Mouse (Mus musculus) cerebellum, adult 18-20 months (tissue): ENCODE measurements around the gene Arfgef2.
A peak's percentile ranks its signal among the peaks of the same experiment; 100 is the strongest.

Experiments
- DNase-seq, 2 experiments: peaks; one replicate each; pipeline ENCODE4 v3.0.0; 2021

Gene Arfgef2

GRCm38 (mm10) chr2:166862505-166862904 is 57.1 kb downstream of the Arfgef2 start:
- DNase-seq, result no peak

- DNase-seq, result no peak
Observed at GRCm38 (mm10) chr2:166865476-166865875, 60.1 kb downstream of the Arfgef2 start.

- DNase-seq, result peak; percentile 19 to 22
Observed at GRCm38 (mm10) chr2:166870271-166870865, 65.0 kb downstream of the Arfgef2 start.

GRCm38 (mm10) chr2:166870899-166871298 is 65.5 kb downstream of the Arfgef2 start:
- no peak for DNase-seq

GRCm38 (mm10) chr2:166874675-166875280 is 69.4 kb downstream of the Arfgef2 start:
- DNase-seq, result no peak

- DNase-seq, result peak; percentile 22 to 35
Observed at GRCm38 (mm10) chr2:166875561-166875960, 70.2 kb downstream of the Arfgef2 start.

- no peak for DNase-seq
Observed at GRCm38 (mm10) chr2:166876331-166876730, 70.9 kb downstream of the Arfgef2 start.

GRCm38 (mm10) chr2:166885066-166885465 is 79.7 kb downstream of the Arfgef2 start:
- DNase-seq, result peak; percentile 72 to 77

- DNase-seq, result no peak
Observed at GRCm38 (mm10) chr2:166885619-166886018, 80.2 kb downstream of the Arfgef2 start.

- no peak for DNase-seq
Observed at GRCm38 (mm10) chr2:166886231-166886630, 80.8 kb downstream of the Arfgef2 start.

GRCm38 (mm10) chr2:166887816-166888215 is 82.4 kb downstream of the Arfgef2 start:
- DNase-seq, result no peak

GRCm38 (mm10) chr2:166891366-166891880 is 86.0 kb downstream of the Arfgef2 start:
- no peak for DNase-seq

- DNase-seq, result no peak
Observed at GRCm38 (mm10) chr2:166892158-166892680, 86.8 kb downstream of the Arfgef2 start.

GRCm38 (mm10) chr2:166893036-166893435 is 87.6 kb downstream of the Arfgef2 start:
- DNase-seq, result no peak

GRCm38 (mm10) chr2:166896368-166896767 is 91.0 kb downstream of the Arfgef2 start:
- DNase-seq, result no peak

- DNase-seq, result no peak
Observed at GRCm38 (mm10) chr2:166896974-166897373, 91.6 kb downstream of the Arfgef2 start.

- no peak for DNase-seq
Observed at GRCm38 (mm10) chr2:166899161-166899560, 93.8 kb downstream of the Arfgef2 start.

- DNase-seq, result no peak
Observed at GRCm38 (mm10) chr2:166899746-166900145, 94.4 kb downstream of the Arfgef2 start.

GRCm38 (mm10) chr2:166900792-166901505 is 95.6 kb downstream of the Arfgef2 start:
- DNase-seq, result no peak

GRCm38 (mm10) chr2:166903719-166904282 is 98.4 kb downstream of the Arfgef2 start:
- no peak for DNase-seq

GRCm38 (mm10) chr2:166905711-166906522 is 100.5 kb downstream of the Arfgef2 start, which contains the start of gene Cse1l:
Gene Cse1l (plus strand): TSS chr2:166906040.
- peak; percentile 98 to 99 for DNase-seq

GRCm38 (mm10) chr2:166906523-166907182 is 101.3 kb downstream of the Arfgef2 start:
- DNase-seq, result no peak
